In the genomic region with DNA sequence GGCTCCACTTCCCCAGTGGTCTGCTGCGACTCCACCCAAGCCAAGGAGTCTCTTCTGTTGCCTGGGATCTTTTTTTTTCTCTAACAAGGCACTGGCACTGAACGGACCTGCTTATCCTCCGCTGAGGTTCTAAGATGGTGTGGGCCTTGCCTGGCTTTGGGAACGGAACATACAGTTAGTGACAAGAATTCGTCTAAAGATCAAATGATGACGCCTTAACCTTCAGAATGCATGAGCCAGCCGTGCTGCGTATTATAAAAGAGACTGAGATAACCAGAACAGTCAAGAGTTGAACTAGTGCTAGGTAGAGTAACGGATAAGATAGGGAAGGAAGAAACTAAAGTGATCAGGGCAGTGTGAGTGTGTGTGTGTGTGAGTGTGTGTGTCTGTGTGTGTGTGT, we compare ENCODE assay signal across 23 mouse cellular contexts.
A peak's percentile ranks its signal among the peaks of the same experiment; 100 is the strongest.
DNase-seq lines count a peak whose midpoint lies in the region; ATAC-seq and TF ChIP-seq lines count a peak whose summit lies in the region.
"Had no signal": no experiment of that assay in that cellular context is flagged by ENCODE, and none has a peak within 500 bp of the region (broad histone marks: within the 10 kb centered on the region; RNA-seq: fewer than 3 reads in every experiment).

No protein-coding gene starts in this region.

- H3K27ac ChIP-seq in hindbrain, embryonic 10.5 days: 0 out of 2 replicates have a peak overlapping the region, but pooled peaks have one; percentile 72
- no peak overlapping the region for H3K27ac ChIP-seq in hindbrain, embryonic 13.5 days
- H3K27ac ChIP-seq in ES-Bruce4 (ENCODE audit: insufficient read depth, low read length): peak overlapping the region; percentile 1; the same call in 1 of the 2 replicates
- H3K27ac ChIP-seq in limb, embryonic 12.5 days: peak overlapping the region; percentile 63
- peak overlapping the region; percentile 60 for H3K27ac ChIP-seq in liver, embryonic 16.5 days (ENCODE audit: low read length)
- H3K27ac ChIP-seq: embryonic facial prominence, embryonic 13.5 days; gastrocnemius, adult 2 months; hindbrain, embryonic 12.5 days; left cerebral cortex, adult 2 months; midbrain, embryonic 15.5 days had no signal

- TF ChIP-seq POLR2A in ES-Bruce4 (IDR thresholded peaks at IDR 0.05; ENCODE audit: insufficient read depth, low read length): no peak

- H3K4me1 ChIP-seq in hindbrain, embryonic 10.5 days (replicated peaks): peaks cover 46% of the 10 kb centered on the region
- H3K4me1 ChIP-seq in hindbrain, embryonic 13.5 days (replicated peaks): peaks cover 15% of the 10 kb centered on the region; the same call in 1 of the 2 replicates
- peaks cover 10% of the 10 kb centered on the region for H3K4me1 ChIP-seq in ES-Bruce4 (ENCODE audit: control insufficient read depth, insufficient read depth, low read length)
- H3K4me1 ChIP-seq in limb, embryonic 12.5 days (replicated peaks): peaks cover 32% of the 10 kb centered on the region
- peaks cover 30% of the 10 kb centered on the region for H3K4me1 ChIP-seq in liver, embryonic 16.5 days (ENCODE audit: control insufficient read depth, low read depth, low read length)

- no peak for TF ChIP-seq EP300 in ES-Bruce4 (IDR thresholded peaks at IDR 0.05; ENCODE audit: insufficient read depth, low read depth, low read length)

- intact Hi-C loops in gastrocnemius, postnatal 14 days (cut with DNase I; ENCODE audit: low total_unique reads): loop anchor here (10.0 kb wide), 1 partner anchor 66 kb away; the partner anchor contains the start of gene Arl15

- TF ChIP-seq CTCF in ES-Bruce4 (IDR thresholded peaks at IDR 0.05; ENCODE audit: low read depth, low read length): no peak

- no peak for ATAC-seq in hindbrain, embryonic 13.5 days (ENCODE audit: low FRiP score)
- no peak for ATAC-seq in limb, embryonic 12.5 days (ENCODE audit: insufficient number of reproducible peaks, insufficient read depth, low FRiP score, low TSS enrichment, low read depth)
- ATAC-seq in liver, embryonic 16.5 days (ENCODE audit: low read depth): no peak
- ATAC-seq: activated CD4-positive, CD25-positive, alpha-beta regulatory T cell, adult 4 months; forebrain, embryonic 14.5 days; midbrain, embryonic 15.5 days had no signal

- WGBS in hindbrain, embryonic 10.5 days: 92% methylated on average over 9 of the region's 9 CpGs
- 91% methylated on average over 9 of the region's 9 CpGs for WGBS in hindbrain, embryonic 13.5 days
- 90% methylated on average over 9 of the region's 9 CpGs for WGBS in limb, embryonic 12.5 days
- 41% methylated on average over 9 of the region's 9 CpGs for WGBS in liver, embryonic 16.5 days (ENCODE audit: insufficient replicate concordance)

- no peak overlapping the region for H3K4me3 ChIP-seq in hindbrain, embryonic 10.5 days
- no peak overlapping the region for H3K4me3 ChIP-seq in hindbrain, embryonic 13.5 days
- H3K4me3 ChIP-seq in ES-Bruce4 (ENCODE audit: low read depth, low read length): no peak overlapping the region
- H3K4me3 ChIP-seq in limb, embryonic 12.5 days (replicated peaks): no peak overlapping the region
- H3K4me3 ChIP-seq in liver, embryonic 16.5 days (ENCODE audit: low read depth, low read length): no peak overlapping the region
- H3K4me3 ChIP-seq: embryonic facial prominence, embryonic 13.5 days; erythroblast, embryonic 14.5 days; gastrocnemius, adult 2 months; heart, embryonic 12.5 days; hindbrain, embryonic 12.5 days; left cerebral cortex, adult 2 months; midbrain, embryonic 15.5 days had no signal

- no peaks in the 10 kb centered on the region for H3K27me3 ChIP-seq in hindbrain, embryonic 10.5 days (ENCODE audit: insufficient read depth, poor library complexity, severe bottlenecking)
- H3K27me3 ChIP-seq in hindbrain, embryonic 13.5 days: no peaks in the 10 kb centered on the region
- no peaks in the 10 kb centered on the region for H3K27me3 ChIP-seq in ES-Bruce4 (ENCODE audit: control insufficient read depth, insufficient read depth, low read length, poor library complexity, severe bottlenecking)
- H3K27me3 ChIP-seq in limb, embryonic 12.5 days: no peaks in the 10 kb centered on the region
- H3K27me3 ChIP-seq in liver, embryonic 16.5 days (ENCODE audit: control insufficient read depth, insufficient read depth, low read depth, low read length): no peaks in the 10 kb centered on the region
- H3K27me3 ChIP-seq: embryonic facial prominence, embryonic 13.5 days; heart, embryonic 12.5 days; hindbrain, embryonic 12.5 days; midbrain, embryonic 15.5 days had no signal

- no peak overlapping the region for H3K9ac ChIP-seq in hindbrain, embryonic 13.5 days
- no peak overlapping the region for H3K9ac ChIP-seq in ES-Bruce4 (ENCODE audit: low read depth, poor library complexity, severe bottlenecking)
- no peak overlapping the region for H3K9ac ChIP-seq in limb, embryonic 12.5 days (replicated peaks)
- H3K9ac ChIP-seq in liver, embryonic 16.5 days (ENCODE audit: low read depth, low read length): peak overlapping the region; percentile 34; the same call in 1 of the 2 replicates
- H3K9ac ChIP-seq: embryonic facial prominence, embryonic 13.5 days; heart, embryonic 12.5 days; hindbrain, embryonic 12.5 days; midbrain, embryonic 15.5 days had no signal

- DNase-seq in hindbrain, embryonic 10.5 days (ENCODE audit: low spot score): no peak
- DNase-seq in gastrocnemius, postnatal 14 days: no peak
- DNase-seq in adrenal gland, postnatal 4 days (ENCODE audit: low spot score in 2 of 2): no peak
- DNase-seq: adrenal gland, adult 8-10 months; gastrocnemius, adult 2 months; heart, postnatal 10 days; kidney, adult 18-20 months; lung, adult 2 months; lung, postnatal 14 days; right cerebral cortex, postnatal 25 days; thymus, postnatal 25 days had no signal

- no peaks in the 10 kb centered on the region for H3K36me3 ChIP-seq in hindbrain, embryonic 10.5 days
- H3K36me3 ChIP-seq in hindbrain, embryonic 13.5 days: no peaks in the 10 kb centered on the region
- no peaks in the 10 kb centered on the region for H3K36me3 ChIP-seq in ES-Bruce4 (ENCODE audit: control insufficient read depth, insufficient read depth, low read length, poor library complexity, severe bottlenecking)
- H3K36me3 ChIP-seq in limb, embryonic 12.5 days: no peaks in the 10 kb centered on the region
- no peaks in the 10 kb centered on the region for H3K36me3 ChIP-seq in liver, embryonic 16.5 days (ENCODE audit: control insufficient read depth, insufficient read depth)
- H3K36me3 ChIP-seq: embryonic facial prominence, embryonic 13.5 days; heart, embryonic 12.5 days; hindbrain, embryonic 12.5 days; midbrain, embryonic 15.5 days had no signal

- H3K9me3 ChIP-seq in hindbrain, embryonic 10.5 days: no peaks in the 10 kb centered on the region
- H3K9me3 ChIP-seq in hindbrain, embryonic 13.5 days: no peaks in the 10 kb centered on the region
- no peaks in the 10 kb centered on the region for H3K9me3 ChIP-seq in ES-Bruce4 (replicated peaks; ENCODE audit: control insufficient read depth, insufficient read depth, low read length, poor library complexity, severe bottlenecking)
- no peaks in the 10 kb centered on the region for H3K9me3 ChIP-seq in limb, embryonic 12.5 days
- no peaks in the 10 kb centered on the region for H3K9me3 ChIP-seq in liver, embryonic 16.5 days (replicated peaks; ENCODE audit: control insufficient read depth, low read length)
- H3K9me3 ChIP-seq: embryonic facial prominence, embryonic 13.5 days; heart, embryonic 12.5 days; hindbrain, embryonic 12.5 days; midbrain, embryonic 15.5 days had no signal

- no peak overlapping the region for H3K4me2 ChIP-seq in hindbrain, embryonic 13.5 days
- no peak overlapping the region for H3K4me2 ChIP-seq in limb, embryonic 12.5 days
- H3K4me2 ChIP-seq in liver, embryonic 16.5 days (ENCODE audit: low read depth, low read length): 0 out of 2 replicates have a peak overlapping the region, but pooled peaks have one; percentile 13
- H3K4me2 ChIP-seq: embryonic facial prominence, embryonic 13.5 days; heart, embryonic 12.5 days; hindbrain, embryonic 12.5 days; midbrain, embryonic 15.5 days had no signal
